ENCODE assay signal across 8 mouse cellular contexts in the genomic region with DNA sequence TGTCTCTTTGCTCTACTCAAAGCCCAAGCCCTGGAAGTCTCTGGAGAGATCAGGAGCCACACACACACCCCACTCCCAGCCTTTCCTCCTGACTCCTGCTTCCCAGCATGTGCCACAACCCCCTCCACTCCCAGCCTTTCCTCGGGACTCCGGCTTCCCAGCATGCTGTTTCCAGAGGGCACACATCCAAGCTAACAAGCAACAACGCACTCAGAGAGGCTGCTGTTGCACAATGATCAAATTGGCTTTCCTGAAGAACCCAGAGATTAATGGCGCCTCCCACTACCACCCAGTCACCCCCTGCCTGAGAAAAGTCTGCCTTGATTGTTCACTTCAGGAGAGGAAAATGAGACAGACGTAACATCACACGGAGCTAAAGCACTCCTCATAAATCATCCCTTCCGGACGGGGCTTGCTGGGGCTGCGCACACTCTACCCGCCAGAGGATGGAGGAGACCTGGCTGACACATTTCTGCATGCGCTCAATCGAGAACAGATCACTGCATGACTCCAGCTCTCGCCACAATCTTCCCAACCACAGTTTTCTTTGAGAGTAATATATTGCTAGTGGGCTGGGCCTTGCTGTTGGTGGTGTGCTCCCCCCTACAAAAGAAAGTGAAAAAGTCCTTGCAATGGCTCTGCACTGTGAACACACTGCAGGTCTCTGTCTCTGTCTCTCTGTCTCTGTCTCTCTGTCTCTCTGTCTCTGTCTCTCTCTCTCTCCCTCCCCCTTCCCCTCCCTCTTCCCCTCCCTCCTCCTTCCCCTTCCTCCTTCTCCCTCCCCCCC.
A peak's percentile ranks its signal among the peaks of the same experiment; 100 is the strongest.
DNase-seq lines count a peak whose midpoint lies in the region; ATAC-seq lines count a peak whose summit lies in the region.

No protein-coding gene starts in this region.

- no peaks in the 10 kb centered on the region for H3K36me3 ChIP-seq in embryonic facial prominence, embryonic 12.5 days
- no peaks in the 10 kb centered on the region for H3K36me3 ChIP-seq in hindbrain, embryonic 16.5 days (ENCODE audit: control insufficient read depth, insufficient read depth, low read length)

- no peaks in the 10 kb centered on the region for H3K4me1 ChIP-seq in embryonic facial prominence, embryonic 12.5 days
- H3K4me1 ChIP-seq in hindbrain, embryonic 16.5 days (ENCODE audit: control insufficient read depth, insufficient read depth, low read depth, low read length), result peaks cover 6% of the 10 kb centered on the region

- ATAC-seq in embryonic facial prominence, embryonic 12.5 days (ENCODE audit: insufficient number of reproducible peaks, insufficient read depth, low FRiP score, low TSS enrichment), result peak; percentile 52; the same call in 1 of the 2 replicates
- ATAC-seq in hindbrain, embryonic 16.5 days, result peak; percentile 92

- no peaks in the 10 kb centered on the region for H3K9me3 ChIP-seq in embryonic facial prominence, embryonic 12.5 days
- H3K9me3 ChIP-seq in hindbrain, embryonic 16.5 days (ENCODE audit: control insufficient read depth, low read length), result no peaks in the 10 kb centered on the region

- no peak overlapping the region for H3K9ac ChIP-seq in embryonic facial prominence, embryonic 12.5 days
- H3K9ac ChIP-seq in hindbrain, embryonic 16.5 days (ENCODE audit: low read depth, low read length), result peak overlapping the region; percentile 43

- no peaks in the 10 kb centered on the region for H3K27me3 ChIP-seq in embryonic facial prominence, embryonic 12.5 days
- H3K27me3 ChIP-seq in hindbrain, embryonic 16.5 days (replicated peaks; ENCODE audit: control insufficient read depth, insufficient read depth, low read length), result no peaks in the 10 kb centered on the region

- no peak overlapping the region for H3K27ac ChIP-seq in embryonic facial prominence, embryonic 12.5 days
- no peak overlapping the region for H3K27ac ChIP-seq in hindbrain, embryonic 16.5 days (ENCODE audit: low read depth, low read length)

- 0 out of 2 replicates have a peak overlapping the region, but pooled peaks have one; percentile 15 for H3K4me2 ChIP-seq in embryonic facial prominence, embryonic 12.5 days (replicated peaks)
- H3K4me2 ChIP-seq in hindbrain, embryonic 16.5 days (ENCODE audit: low read length), result peak overlapping the region; percentile 49

- no peak overlapping the region for H3K4me3 ChIP-seq in embryonic facial prominence, embryonic 12.5 days
- peak overlapping the region; percentile 22 for H3K4me3 ChIP-seq in hindbrain, embryonic 16.5 days (ENCODE audit: low read length)

- 37% methylated on average over 13 of the region's 13 CpGs for WGBS in embryonic facial prominence, embryonic 12.5 days
- 21% methylated on average over 13 of the region's 13 CpGs for WGBS in hindbrain, embryonic 16.5 days

- DNase-seq in layer of hippocampus, adult 11-12 months (ENCODE audit: low spot score), result peak; percentile 19
- DNase-seq in layer of hippocampus, adult 9-10 months (ENCODE audit: low spot score), result no peak
- peak; percentile 29 for DNase-seq in lung, postnatal 14 days
- no peak for DNase-seq in thymus, postnatal 10 days (ENCODE audit: low spot score in 2 of 2)
- no peak for DNase-seq in gastrocnemius, postnatal 4 days (ENCODE audit: low spot score in 2 of 2)
- DNase-seq in cerebellum, adult 9-11 months, result no peak

Comparison
In these comparisons a context has a peak if more than half of its experiments do, and no peak if none do; other contexts are left out.
1. DNase-seq: peak in layer of hippocampus, adult 11-12 months (single experiment) and lung, postnatal 14 days (single experiment); none in layer of hippocampus, adult 9-10 months (single experiment), thymus, postnatal 10 days (0 of 2), gastrocnemius, postnatal 4 days (0 of 2) and cerebellum, adult 9-11 months (single experiment).